Mouse (Mus musculus): ENCODE data around the gene Pdhx. TPM values are rescaled to one million over a fixed set of nuclear protein-coding genes. Genes with fewer than 3 reads are reported as not detected.

Gene Pdhx
- total RNA-seq (2014; fragmentation: Nextera tagmentation) (30.4 and 30.8 TPM in 2 replicates), total RNA-seq (2017) (32.6 and 36.1 TPM in 2 replicates), polyA plus RNA-seq (2012) (4.2 and 5.0 TPM in 2 replicates)

GRCm38 (mm10) chr2:103073219-103073982, at the start of gene Pdhx, which contains the start of gene Apip:
Pdhx (minus strand) TSS chr2:103073513.
Apip (plus strand) TSS chr2:103073675.
- no peaks in the 10 kb centered on the region for H3K27me3 ChIP-seq (ENCODE audit: insufficient read depth, low read length)
- ATAC-seq (ENCODE audit: extremely low read depth, insufficient number of reproducible peaks, low FRiP score, poor library complexity, severe bottlenecking) (peak; percentile 94), DNase-seq (ENCODE audit: low spot score) (peak; percentile 90)
- H3K4me1 ChIP-seq (ENCODE audit: insufficient read depth, low read depth, low read length): peaks cover 39% of the 10 kb centered on the region
- peak within 1 kb of the TSS; percentile 87 for H3K4me3 ChIP-seq (ENCODE audit: low read depth, low read length)
- H3K9me3 ChIP-seq (replicated peaks): peaks cover 3% of the 10 kb centered on the region
- peaks cover 39% of the 10 kb centered on the region for H3K36me3 ChIP-seq (replicated peaks)
- no peak for TF ChIP-seq GATA2 (IDR thresholded peaks at IDR 0.05; ENCODE audit: borderline replicate concordance, low read depth, low read length)
- TF ChIP-seq CTCF (IDR thresholded peaks at IDR 0.05; ENCODE audit: low read depth, low read length): no peak
- no peak for TF ChIP-seq POLR2AphosphoS5 (IDR thresholded peaks at IDR 0.05; ENCODE audit: insufficient replicate concordance, low read depth, low read length)
- no peak for TF ChIP-seq GATA1 (IDR thresholded peaks at IDR 0.05; ENCODE audit: borderline replicate concordance, low read length)
- TF ChIP-seq TAL1 (conservative IDR thresholded peaks at IDR 0.05; ENCODE audit: low read depth, low read length): no peak

- TF ChIP-seq CTCF (IDR thresholded peaks at IDR 0.05; ENCODE audit: low read depth, low read length) (no peak), GATA2 (IDR thresholded peaks at IDR 0.05; ENCODE audit: borderline replicate concordance, low read depth, low read length) (no peak), TAL1 (conservative IDR thresholded peaks at IDR 0.05; ENCODE audit: low read depth, low read length) (0 out of 2 replicates have a peak, but pooled peaks have one; percentile 16)
- Histone ChIP-seq H3K4me3 (ENCODE audit: low read depth, low read length) (no peak overlapping the region), H3K9me3 (replicated peaks) (no peaks in the 10 kb centered on the region), H3K4me1 (ENCODE audit: insufficient read depth, low read depth, low read length) (peaks cover 8% of the 10 kb centered on the region), H3K36me3 (replicated peaks) (no peaks in the 10 kb centered on the region), H3K27me3 (ENCODE audit: insufficient read depth, low read length) (peaks cover 9% of the 10 kb centered on the region; the same call in 1 of the 2 replicates)
- ATAC-seq (ENCODE audit: extremely low read depth, insufficient number of reproducible peaks, low FRiP score, poor library complexity, severe bottlenecking) (peak; percentile 22; the same call in 1 of the 2 replicates), DNase-seq (ENCODE audit: low spot score) (peak; percentile 11)
Observed at GRCm38 (mm10) chr2:103119197-103119854, 46.0 kb upstream of the Pdhx start.

GRCm38 (mm10) chr2:103118324-103119196, 45.2 kb upstream of the Pdhx start:
- H3K9me3 ChIP-seq (replicated peaks): no peaks in the 10 kb centered on the region
- no peak overlapping the region for H3K4me3 ChIP-seq (ENCODE audit: low read depth, low read length)
- H3K4me1 ChIP-seq (ENCODE audit: insufficient read depth, low read depth, low read length): peaks cover 8% of the 10 kb centered on the region
- no peak for TF ChIP-seq CTCF (IDR thresholded peaks at IDR 0.05; ENCODE audit: low read depth, low read length)
- TF ChIP-seq GATA1 (IDR thresholded peaks at IDR 0.05; ENCODE audit: borderline replicate concordance, low read length): no peak
- TF ChIP-seq GATA2 (IDR thresholded peaks at IDR 0.05; ENCODE audit: borderline replicate concordance, low read depth, low read length): no peak
- TF ChIP-seq POLR2AphosphoS5 (IDR thresholded peaks at IDR 0.05; ENCODE audit: insufficient replicate concordance, low read depth, low read length): no peak
- no peak for TF ChIP-seq TAL1 (conservative IDR thresholded peaks at IDR 0.05; ENCODE audit: low read depth, low read length)
- H3K36me3 ChIP-seq (replicated peaks): no peaks in the 10 kb centered on the region
- ATAC-seq (ENCODE audit: extremely low read depth, insufficient number of reproducible peaks, low FRiP score, poor library complexity, severe bottlenecking) (no peak), DNase-seq (ENCODE audit: low spot score) (no peak)
- 0 out of 2 replicates have a peak, but pooled peaks cover 5% of the 10 kb centered on the region for H3K27me3 ChIP-seq (ENCODE audit: insufficient read depth, low read length)

GRCm38 (mm10) chr2:103117212-103117611, 43.9 kb upstream of the Pdhx start:
- Histone ChIP-seq H3K27me3 (ENCODE audit: insufficient read depth, low read length) (peaks cover 7% of the 10 kb centered on the region), H3K4me3 (ENCODE audit: low read depth, low read length) (no peak overlapping the region), H3K36me3 (replicated peaks) (no peaks in the 10 kb centered on the region), H3K4me1 (ENCODE audit: insufficient read depth, low read depth, low read length) (peaks cover 8% of the 10 kb centered on the region), H3K9me3 (replicated peaks) (no peaks in the 10 kb centered on the region)
- DNase-seq (ENCODE audit: low spot score) (no peak), ATAC-seq (ENCODE audit: extremely low read depth, insufficient number of reproducible peaks, low FRiP score, poor library complexity, severe bottlenecking) (no peak)
- no peak for TF ChIP-seq CTCF (IDR thresholded peaks at IDR 0.05; ENCODE audit: low read depth, low read length)

GRCm38 (mm10) chr2:103111669-103112068, 38.4 kb upstream of the Pdhx start:
- Histone ChIP-seq H3K27me3 (ENCODE audit: insufficient read depth, low read length) (peaks cover 25% of the 10 kb centered on the region), H3K36me3 (replicated peaks) (no peaks in the 10 kb centered on the region), H3K4me3 (ENCODE audit: low read depth, low read length) (no peak overlapping the region), H3K4me1 (ENCODE audit: insufficient read depth, low read depth, low read length) (no peaks in the 10 kb centered on the region), H3K9me3 (replicated peaks) (no peaks in the 10 kb centered on the region)
- DNase-seq (ENCODE audit: low spot score) (no peak), ATAC-seq (ENCODE audit: extremely low read depth, insufficient number of reproducible peaks, low FRiP score, poor library complexity, severe bottlenecking) (no peak)
- TF ChIP-seq POLR2AphosphoS5 (IDR thresholded peaks at IDR 0.05; ENCODE audit: insufficient replicate concordance, low read depth, low read length) (no peak), TAL1 (conservative IDR thresholded peaks at IDR 0.05; ENCODE audit: low read depth, low read length) (no peak), GATA1 (IDR thresholded peaks at IDR 0.05; ENCODE audit: borderline replicate concordance, low read length) (no peak), GATA2 (IDR thresholded peaks at IDR 0.05; ENCODE audit: borderline replicate concordance, low read depth, low read length) (no peak), CTCF (IDR thresholded peaks at IDR 0.05; ENCODE audit: low read depth, low read length) (no peak)

- ATAC-seq (ENCODE audit: extremely low read depth, insufficient number of reproducible peaks, low FRiP score, poor library complexity, severe bottlenecking) (no peak), DNase-seq (ENCODE audit: low spot score) (no peak)
- H3K36me3 ChIP-seq (replicated peaks): no peaks in the 10 kb centered on the region
Observed at GRCm38 (mm10) chr2:103106172-103106571, 32.9 kb upstream of the Pdhx start.

More at GRCm38 (mm10) chr2:103106172-103106571, 32.9 kb upstream of the Pdhx start:
- H3K4me3 ChIP-seq (ENCODE audit: low read depth, low read length): no peak overlapping the region
- no peaks in the 10 kb centered on the region; the same call in 1 of the 2 replicates for H3K4me1 ChIP-seq (ENCODE audit: insufficient read depth, low read depth, low read length)
- peaks cover 27% of the 10 kb centered on the region for H3K27me3 ChIP-seq (ENCODE audit: insufficient read depth, low read length)
- TF ChIP-seq GATA2 (IDR thresholded peaks at IDR 0.05; ENCODE audit: borderline replicate concordance, low read depth, low read length): no peak
- TF ChIP-seq TAL1 (conservative IDR thresholded peaks at IDR 0.05; ENCODE audit: low read depth, low read length): no peak
- no peaks in the 10 kb centered on the region for H3K9me3 ChIP-seq (replicated peaks)
